Mouse (Mus musculus): ENCODE measurements at regions not wholly inside any gene's neighbourhood (a gene's known extent, or its start where the extent isn't known, plus 50 kb on each side); places are given as distances from the start of the nearest gene placed in this dataset.

DNA sequence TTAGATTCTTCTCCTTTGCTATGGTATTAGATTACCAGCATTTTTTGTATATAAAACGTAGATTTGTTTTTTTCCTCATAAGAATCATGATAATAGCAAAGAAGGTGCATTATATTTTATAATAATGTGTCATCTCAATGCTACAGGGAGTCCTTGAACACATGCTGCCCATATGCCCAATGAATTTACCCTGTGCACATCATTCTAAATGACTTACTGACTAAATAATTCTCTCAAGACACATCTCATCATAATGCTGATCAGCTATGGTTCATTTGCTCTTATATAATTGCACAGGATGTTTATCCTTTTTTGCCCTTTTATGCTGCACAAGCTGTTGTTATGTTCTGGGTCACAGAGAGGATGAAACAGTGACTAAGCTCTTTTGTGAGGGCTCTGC lies 446.8 kb upstream of the 4921530L21Rik start:
- no peak for TF ChIP-seq CTCF (IDR thresholded peaks at IDR 0.05; ENCODE audit: borderline replicate concordance, extremely low read depth, insufficient read depth, insufficient read length)
- TF ChIP-seq POLR2A (IDR thresholded peaks at IDR 0.05; ENCODE audit: borderline replicate concordance, extremely low read depth, insufficient read depth, insufficient read length, poor library complexity, severe bottlenecking): no peak
